Mouse (Mus musculus) forebrain, embryonic 16.5 days (tissue): ENCODE measurements around the gene Ifna13. TPM values are rescaled to one million over a fixed set of nuclear protein-coding genes. Genes with fewer than 3 reads are reported as not detected.

Experiments
- ATAC-seq: fragments of 200-750 bp; cut with Nextera tagmentation; 2 replicates; pipeline ENCODE4 v1.8.0; 2017; ENCODE audit warnings: mild to moderate bottlenecking, moderate library complexity
- H3K27ac ChIP-seq: fragments of 300-500 bp; sonication (generic); 2 replicates; pipeline ENCODE4 v1.5.1; 2014; ENCODE audit warnings: low read length, control low read depth
- H3K27me3 ChIP-seq: fragments of 300-500 bp; sonication (generic); replicated peaks from 2 replicates; pipeline ENCODE4 v1.6.1; 2014; ENCODE audit warnings: low read length; ENCODE audit not compliant: control insufficient read depth, insufficient read depth
- H3K36me3 ChIP-seq: fragments of 300-500 bp; sonication (generic); 2 replicates; pipeline ENCODE4 v1.6.1; 2014; ENCODE audit not compliant: control insufficient read depth, insufficient read depth
- H3K4me1 ChIP-seq: fragments of 300-500 bp; sonication (generic); replicated peaks from 2 replicates; pipeline ENCODE4 v1.6.1; 2014; ENCODE audit warnings: low read length; ENCODE audit not compliant: control insufficient read depth, insufficient read depth
- H3K4me2 ChIP-seq: fragments of 300-500 bp; sonication (generic); 2 replicates; pipeline ENCODE4 v1.6.1; 2014; ENCODE audit warnings: mild to moderate bottlenecking, low read length, control low read depth
- H3K4me3 ChIP-seq: fragments of 300-500 bp; sonication (generic); replicated peaks from 2 replicates; pipeline ENCODE4 v1.5.1; 2014; ENCODE audit warnings: mild to moderate bottlenecking, low read length, control low read depth
- H3K9ac ChIP-seq: fragments of 300-500 bp; sonication (generic); replicated peaks from 2 replicates; pipeline ENCODE4 v1.6.1; 2014; ENCODE audit warnings: low read depth, low read length, control low read depth
- H3K9me3 ChIP-seq: fragments of 300-500 bp; sonication (generic); 2 replicates; pipeline ENCODE4 v1.6.1; 2016; ENCODE audit warnings: low read length; ENCODE audit not compliant: control insufficient read depth
- WGBS: fragments of 180-500 bp; shearing (Covaris S2); extraction: QIAGEN DNeasy Blood & Tissue Kit; methylation state at CpG from one replicate; pipeline ENCODE4 v1.1.7; 2014; 5-methylcytosine and 5-hydroxymethylcytosine counted together
- polyA plus RNA-seq: library from polyadenylated mRNA; unstranded; fragments of >200 nt; fragmentation: Nextera tagmentation; extraction: Ambion mirVana; gene quantifications from 2 replicates; pipeline ENCODE4 v1.2.1, GENCODE M21; 2015

Gene Ifna13
- not detected in 2 replicates for polyA plus RNA-seq

DNA sequence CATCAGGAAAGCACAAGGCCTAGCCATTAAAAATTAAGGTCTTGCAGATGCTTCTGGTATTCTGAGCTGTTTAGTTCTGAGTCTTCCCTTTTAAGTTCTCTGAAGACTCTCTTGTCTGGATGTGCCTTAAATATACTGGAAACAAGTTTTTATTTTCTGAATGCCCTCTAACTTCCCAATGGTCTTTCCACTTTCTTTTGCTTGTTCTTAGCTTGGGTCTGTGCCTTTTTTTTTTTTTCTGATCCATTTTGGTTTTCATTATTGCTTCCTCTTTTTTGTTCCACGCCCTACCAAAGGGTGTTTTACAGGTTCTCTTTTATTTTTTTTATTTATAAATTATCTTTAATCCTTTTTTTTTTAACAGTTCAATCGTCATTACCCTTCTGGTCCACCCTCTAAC, at the start of gene Ifna13:
Gene Ifna13 (minus strand): TSS at position 101 of the 400 bp plus-strand sequence.
- Histone ChIP-seq H3K4me1 (no peaks in the 10 kb centered on the region), H3K9me3 (no peaks in the 10 kb centered on the region), H3K9ac (no peak within 1 kb of the TSS), H3K36me3 (no peaks in the 10 kb centered on the region), H3K4me2 (no peak within 1 kb of the TSS), H3K4me3 (no peak within 1 kb of the TSS), H3K27me3 (no peaks in the 10 kb centered on the region), H3K27ac (no peak within 1 kb of the TSS)
- WGBS, result 57% methylated on average over 2 of the region's 2 CpGs
- ATAC-seq, result no peak

DNA sequence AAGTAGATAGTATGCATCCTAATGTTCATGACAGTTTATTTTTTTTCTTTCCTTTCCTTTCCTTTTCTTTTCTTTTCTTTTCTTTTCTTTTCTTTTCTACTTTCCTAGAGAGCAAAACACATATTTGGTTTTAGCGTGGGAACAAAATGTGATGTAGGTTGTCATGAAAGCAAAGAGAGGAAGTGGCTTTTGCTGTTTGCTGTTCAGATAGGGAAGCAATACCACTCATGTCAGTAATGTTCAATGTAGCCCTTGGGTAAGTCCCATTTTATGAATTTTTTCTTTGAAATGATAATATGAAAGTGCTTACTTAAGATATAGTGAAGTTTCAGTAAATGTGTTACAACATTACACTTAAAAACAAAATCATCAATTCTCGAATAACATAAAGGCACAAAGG, 49.1 kb upstream of the Ifna13 start:
- Histone ChIP-seq H3K4me3 (no peak overlapping the region), H3K27me3 (no peaks in the 10 kb centered on the region), H3K27ac (no peak overlapping the region), H3K4me1 (no peaks in the 10 kb centered on the region), H3K36me3 (no peaks in the 10 kb centered on the region), H3K9me3 (no peaks in the 10 kb centered on the region), H3K4me2 (no peak overlapping the region), H3K9ac (no peak overlapping the region)
- WGBS, result 87% methylated on average over 2 of the region's 2 CpGs
- no peak for ATAC-seq

DNA sequence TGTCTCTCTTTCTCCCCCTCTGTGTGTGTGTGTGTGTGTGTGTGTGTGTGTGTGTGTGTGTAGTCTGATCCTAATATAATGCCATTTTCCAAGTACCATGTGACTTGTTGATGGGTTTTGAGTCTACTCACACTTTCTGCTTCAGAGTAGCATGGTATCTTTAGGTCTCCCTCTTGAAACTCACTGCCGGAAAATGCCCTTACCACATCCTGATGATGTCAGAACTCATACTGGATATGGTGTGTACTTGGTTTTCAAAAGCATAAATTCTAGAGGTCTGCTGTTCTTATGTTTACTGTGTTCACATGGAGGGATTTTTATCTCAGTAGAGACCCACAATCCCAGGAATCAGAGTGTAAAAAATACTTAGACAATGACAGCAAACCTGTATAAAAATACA, 48.3 kb upstream of the Ifna13 start:
- no peak overlapping the region for H3K27ac ChIP-seq
- no peaks in the 10 kb centered on the region for H3K36me3 ChIP-seq
- ATAC-seq, result no peak
- 96% methylated on average over 1 of the region's 1 CpGs for WGBS
- no peaks in the 10 kb centered on the region for H3K9me3 ChIP-seq
- H3K4me3 ChIP-seq, result no peak overlapping the region
- H3K27me3 ChIP-seq, result no peaks in the 10 kb centered on the region
- H3K9ac ChIP-seq, result no peak overlapping the region
- H3K4me2 ChIP-seq, result no peak overlapping the region
- no peaks in the 10 kb centered on the region for H3K4me1 ChIP-seq

DNA sequence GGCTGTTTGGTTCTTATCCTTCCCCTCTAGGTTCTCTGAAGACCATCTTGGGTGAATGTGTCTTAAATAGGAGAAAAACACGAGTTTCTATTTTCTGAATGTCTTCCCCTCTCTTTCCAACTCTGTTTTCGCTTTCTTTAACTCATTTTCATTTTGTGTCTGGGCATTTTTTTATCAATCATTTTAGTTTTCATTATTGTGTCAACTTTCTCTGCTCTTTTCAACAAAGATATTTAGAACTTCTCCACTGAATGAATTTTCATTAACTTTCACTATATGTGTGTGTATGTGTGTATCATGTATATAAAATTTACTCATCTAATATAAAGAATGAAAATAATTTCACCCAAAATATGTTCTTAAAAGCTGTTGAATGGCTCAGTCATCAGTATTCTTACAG, 47.0 kb upstream of the Ifna13 start, which contains the start of gene Ifnab:
Gene Ifnab (minus strand): TSS at position 101 of the 400 bp plus-strand sequence.
- H3K4me1 ChIP-seq, result no peaks in the 10 kb centered on the region
- no peak for ATAC-seq
- 65% methylated on average over 2 of the region's 2 CpGs for WGBS

DNA sequence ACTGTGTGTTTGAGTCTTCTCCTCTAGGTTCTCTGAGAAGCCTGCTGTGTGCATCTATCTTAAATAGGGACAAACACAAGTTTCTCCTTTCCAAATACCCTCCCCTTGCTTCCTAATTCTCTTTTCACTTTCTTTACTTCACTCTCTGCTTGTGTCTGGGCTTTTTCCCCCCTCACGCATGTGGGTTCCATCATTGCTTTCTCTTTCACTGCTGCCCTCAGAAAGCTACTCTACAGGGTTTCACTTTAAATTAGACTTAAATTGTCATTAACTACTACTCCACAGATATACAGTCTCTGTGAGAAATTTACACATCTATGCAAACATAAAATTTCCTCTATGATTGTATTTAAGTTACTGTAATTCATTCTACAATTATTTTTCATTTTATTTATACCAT, 39.6 kb upstream of the Ifna13 start, which contains the start of gene Ifna2:
Gene Ifna2 (minus strand): TSS at position 101 of the 400 bp plus-strand sequence.
- Histone ChIP-seq H3K36me3 (no peaks in the 10 kb centered on the region), H3K9me3 (no peaks in the 10 kb centered on the region), H3K27me3 (no peaks in the 10 kb centered on the region), H3K9ac (no peak within 1 kb of the TSS), H3K4me2 (no peak within 1 kb of the TSS), H3K4me3 (no peak within 1 kb of the TSS), H3K4me1 (no peaks in the 10 kb centered on the region), H3K27ac (no peak within 1 kb of the TSS)
- 100% methylated on average over 1 of the region's 1 CpGs for WGBS
- ATAC-seq, result no peak

More for the DNA sequence above, 47.0 kb upstream of the Ifna13 start, which contains the start of gene Ifnab:
- Histone ChIP-seq H3K4me2 (no peak within 1 kb of the TSS), H3K36me3 (no peaks in the 10 kb centered on the region), H3K27ac (no peak within 1 kb of the TSS), H3K9ac (no peak within 1 kb of the TSS), H3K4me3 (no peak within 1 kb of the TSS), H3K9me3 (no peaks in the 10 kb centered on the region), H3K27me3 (no peaks in the 10 kb centered on the region)

DNA sequence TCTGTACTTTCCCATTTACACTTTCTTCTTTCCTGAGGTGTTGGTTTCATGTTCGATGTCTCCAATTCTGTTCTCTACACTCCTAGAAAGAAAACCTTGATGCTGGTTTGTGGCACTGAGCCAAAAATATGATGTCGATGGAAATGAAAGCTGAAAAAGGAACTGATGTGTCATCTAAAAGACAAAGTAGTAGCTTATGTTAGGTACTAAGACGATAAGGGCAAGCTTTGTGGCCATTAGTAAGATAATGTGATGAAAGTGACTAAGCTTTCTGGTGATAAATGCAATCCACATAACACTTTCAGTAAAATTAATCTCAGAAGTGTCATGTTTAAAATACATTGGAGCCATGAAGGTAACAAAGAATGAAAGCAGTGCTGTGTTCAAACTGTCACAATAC, 37.1 kb upstream of the Ifna13 start:
- Histone ChIP-seq H3K4me3 (no peak overlapping the region), H3K4me2 (no peak overlapping the region), H3K9me3 (no peaks in the 10 kb centered on the region), H3K27ac (no peak overlapping the region), H3K9ac (no peak overlapping the region), H3K36me3 (no peaks in the 10 kb centered on the region), H3K27me3 (no peaks in the 10 kb centered on the region), H3K4me1 (no peaks in the 10 kb centered on the region)
- ATAC-seq, result no peak
- 77% methylated on average over 3 of the region's 3 CpGs for WGBS

DNA sequence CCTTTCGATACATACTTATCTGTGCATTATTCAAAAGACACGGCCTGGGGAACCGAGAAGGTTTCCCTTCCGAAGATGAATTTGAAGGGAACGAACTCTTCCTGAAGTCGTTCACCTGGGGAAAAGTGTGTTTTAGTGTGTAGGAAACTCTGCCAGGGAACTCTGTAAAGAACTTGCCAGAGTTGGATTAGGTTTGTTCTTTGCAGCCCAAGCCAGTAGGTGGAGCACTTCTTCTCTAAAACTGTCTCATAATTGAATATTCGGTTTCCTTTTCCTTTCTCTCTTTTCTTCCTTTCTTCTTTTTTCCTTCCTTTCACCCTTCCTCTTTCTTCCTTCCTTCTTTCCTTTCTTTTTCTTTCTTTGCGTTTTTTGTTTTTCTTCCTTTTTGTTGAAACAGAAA, 36.1 kb upstream of the Ifna13 start:
- Histone ChIP-seq H3K9ac (no peak overlapping the region), H3K36me3 (no peaks in the 10 kb centered on the region), H3K27me3 (no peaks in the 10 kb centered on the region), H3K27ac (no peak overlapping the region), H3K4me2 (no peak overlapping the region), H3K9me3 (no peaks in the 10 kb centered on the region), H3K4me3 (no peak overlapping the region), H3K4me1 (no peaks in the 10 kb centered on the region)
- WGBS, result 50% methylated on average over 8 of the region's 8 CpGs
- no peak for ATAC-seq

DNA sequence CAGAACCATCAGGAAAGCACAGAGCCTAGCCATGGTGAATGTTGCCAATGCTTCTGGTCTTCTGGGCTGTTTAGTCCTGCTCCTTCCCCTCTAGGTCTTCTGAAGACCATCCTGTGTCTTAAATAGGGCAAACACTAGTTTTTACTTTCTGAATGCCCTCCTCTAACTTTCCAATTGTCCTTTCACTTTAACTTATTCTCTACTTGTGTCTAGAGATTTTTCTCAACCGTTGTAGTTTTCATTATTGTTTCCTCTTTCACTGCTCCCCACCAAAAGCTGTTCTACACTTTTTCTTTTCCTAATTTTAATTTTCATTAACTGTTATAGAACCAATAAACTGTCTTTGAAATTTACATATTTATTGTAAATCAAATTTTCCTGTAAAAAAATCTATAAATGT, 32.6 kb upstream of the Ifna13 start, which contains the start of gene Ifna16:
Gene Ifna16 (minus strand): TSS at position 101 of the 400 bp plus-strand sequence.
- no peak within 1 kb of the TSS for H3K27ac ChIP-seq
- H3K4me3 ChIP-seq, result no peak within 1 kb of the TSS
- no peak within 1 kb of the TSS for H3K9ac ChIP-seq
- no peaks in the 10 kb centered on the region for H3K9me3 ChIP-seq
- H3K27me3 ChIP-seq, result no peaks in the 10 kb centered on the region
- H3K36me3 ChIP-seq, result no peaks in the 10 kb centered on the region
- H3K4me2 ChIP-seq, result no peak within 1 kb of the TSS
- ATAC-seq, result no peak
- 86% methylated on average over 1 of the region's 1 CpGs for WGBS
- H3K4me1 ChIP-seq, result no peaks in the 10 kb centered on the region

DNA sequence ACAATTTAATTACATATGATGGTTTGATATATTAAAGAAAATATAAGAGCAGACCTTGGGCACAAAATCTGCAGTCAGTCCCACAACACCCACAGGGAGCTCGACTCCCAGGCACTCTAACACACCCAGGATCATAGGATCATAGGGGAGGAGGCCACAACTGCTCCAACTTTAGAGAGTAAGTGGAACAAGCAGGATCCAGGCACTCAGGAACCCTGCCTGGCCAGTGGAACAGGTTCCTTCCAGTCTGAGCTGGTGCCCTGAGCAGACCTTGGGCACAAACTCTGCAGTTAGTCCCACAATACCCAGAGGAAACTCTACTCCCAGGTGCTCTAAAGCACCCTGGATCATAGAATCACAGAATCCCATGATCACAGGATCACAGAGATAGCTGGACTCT, 11.2 kb upstream of the Ifna13 start:
- Histone ChIP-seq H3K9me3 (no peaks in the 10 kb centered on the region), H3K27ac (no peak overlapping the region), H3K4me1 (no peaks in the 10 kb centered on the region), H3K4me2 (no peak overlapping the region), H3K4me3 (no peak overlapping the region), H3K27me3 (no peaks in the 10 kb centered on the region), H3K9ac (no peak overlapping the region), H3K36me3 (no peaks in the 10 kb centered on the region)
- WGBS, result 40% methylated on average over 1 of the region's 1 CpGs
- no peak for ATAC-seq

DNA sequence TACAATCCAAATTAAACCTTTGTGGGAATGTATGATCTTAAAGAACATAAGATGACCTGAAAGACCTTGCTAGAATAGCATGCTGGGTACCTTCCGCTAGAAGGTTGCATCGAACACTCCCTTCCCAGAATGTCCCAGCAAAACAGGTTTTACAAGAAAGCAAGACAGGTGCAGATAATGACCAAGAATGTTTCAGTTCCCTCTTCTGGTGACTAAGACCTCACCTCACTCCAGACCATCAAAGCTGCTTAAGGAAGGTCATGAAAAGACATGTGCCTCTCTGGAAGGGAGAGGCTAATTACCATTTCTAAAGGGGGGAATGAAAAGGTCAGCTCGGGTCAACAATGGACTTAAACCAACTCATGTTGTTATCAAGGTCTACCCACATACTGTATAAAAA, 9.4 kb upstream of the Ifna13 start:
- Histone ChIP-seq H3K9me3 (no peaks in the 10 kb centered on the region), H3K4me2 (no peak overlapping the region), H3K4me1 (no peaks in the 10 kb centered on the region), H3K36me3 (no peaks in the 10 kb centered on the region), H3K9ac (no peak overlapping the region), H3K4me3 (no peak overlapping the region), H3K27ac (no peak overlapping the region), H3K27me3 (no peaks in the 10 kb centered on the region)
- 76% methylated on average over 3 of the region's 3 CpGs for WGBS
- ATAC-seq, result no peak
